Mouse (Mus musculus) hindbrain, embryonic 16.5 days (tissue): ENCODE measurements around the gene Gm4969. TPM values are rescaled to one million over a fixed set of nuclear protein-coding genes. Genes with fewer than 3 reads are reported as not detected.

Experiments
- ATAC-seq: fragments of 200-750 bp; cut with Nextera tagmentation; 2 replicates; pipeline ENCODE4 v1.8.0; 2017; ENCODE audit warnings: moderate TSS enrichment, moderate library complexity
- H3K27ac ChIP-seq: fragments of 300-500 bp; sonication (generic); 2 replicates; pipeline ENCODE4 v1.5.1; 2014; ENCODE audit warnings: low read depth, mild to moderate bottlenecking, control low read depth, low read length, moderate library complexity
- H3K27me3 ChIP-seq: fragments of 300-500 bp; sonication (generic); replicated peaks from 2 replicates; pipeline ENCODE4 v1.6.1; 2014; ENCODE audit warnings: low read length; ENCODE audit not compliant: control insufficient read depth, insufficient read depth
- H3K36me3 ChIP-seq: fragments of 300-500 bp; sonication (generic); 2 replicates; pipeline ENCODE4 v1.6.1; 2014; ENCODE audit warnings: mild to moderate bottlenecking, low read length, moderate library complexity, mixed read lengths; ENCODE audit not compliant: control insufficient read depth, insufficient read depth
- H3K4me1 ChIP-seq: fragments of 300-500 bp; sonication (generic); 2 replicates; pipeline ENCODE4 v1.6.1; 2014; ENCODE audit warnings: low read depth, low read length; ENCODE audit not compliant: control insufficient read depth, insufficient read depth
- H3K4me2 ChIP-seq: fragments of 300-500 bp; sonication (generic); 2 replicates; pipeline ENCODE4 v1.6.1; 2014; ENCODE audit warnings: mild to moderate bottlenecking, low read length, control low read depth, moderate library complexity
- H3K4me3 ChIP-seq: fragments of 300-500 bp; sonication (generic); 2 replicates; pipeline ENCODE4 v1.5.1; 2014; ENCODE audit warnings: mild to moderate bottlenecking, low read length, control low read depth, moderate library complexity
- H3K9ac ChIP-seq: fragments of 300-500 bp; sonication (generic); 2 replicates; pipeline ENCODE4 v1.6.1; 2014; ENCODE audit warnings: low read depth, mild to moderate bottlenecking, control low read depth, low read length, moderate library complexity
- H3K9me3 ChIP-seq: fragments of 300-500 bp; sonication (generic); 2 replicates; pipeline ENCODE4 v1.6.1; 2014; ENCODE audit warnings: mild to moderate bottlenecking, low read length, moderate library complexity; ENCODE audit not compliant: control insufficient read depth
- WGBS: fragments of 180-500 bp; shearing (Covaris S2); extraction: QIAGEN DNeasy Blood & Tissue Kit; methylation state at CpG from one replicate; pipeline ENCODE4 v1.1.7; 2014; 5-methylcytosine and 5-hydroxymethylcytosine counted together
- polyA plus RNA-seq: library from polyadenylated mRNA; unstranded; fragments of >200 nt; fragmentation: Nextera tagmentation; extraction: Ambion mirVana; gene quantifications from 2 replicates; pipeline ENCODE4 v1.2.1, GENCODE M21; 2015

Gene Gm4969
- polyA plus RNA-seq, 1 experiment from 2014 or later = 7.0 TPM

GRCm38 (mm10) chr7:19127744-19128143 is 9.6 kb upstream of the Gm4969 start:
- no peaks in the 10 kb centered on the region for H3K27me3 ChIP-seq
- 92% methylated on average over 5 of the region's 5 CpGs for WGBS
- no peak for ATAC-seq
- no peak overlapping the region for H3K27ac ChIP-seq
- H3K4me2 ChIP-seq = no peak overlapping the region
- H3K4me1 ChIP-seq = peaks cover 4% of the 10 kb centered on the region; the same call in 1 of the 2 replicates
- no peak overlapping the region for H3K4me3 ChIP-seq
- no peak overlapping the region for H3K9ac ChIP-seq
- no peaks in the 10 kb centered on the region for H3K9me3 ChIP-seq
- no peaks in the 10 kb centered on the region for H3K36me3 ChIP-seq

GRCm38 (mm10) chr7:19124713-19125112 is 6.5 kb upstream of the Gm4969 start:
- Histone ChIP-seq H3K9me3 (no peaks in the 10 kb centered on the region), H3K4me3 (no peak overlapping the region), H3K4me2 (no peak overlapping the region), H3K36me3 (no peaks in the 10 kb centered on the region), H3K27me3 (no peaks in the 10 kb centered on the region), H3K4me1 (peaks cover 13% of the 10 kb centered on the region), H3K9ac (no peak overlapping the region), H3K27ac (no peak overlapping the region)
- ATAC-seq = no peak
- WGBS = 87% methylated on average over 6 of the region's 6 CpGs

- Histone ChIP-seq H3K27ac (no peak overlapping the region), H3K9ac (no peak overlapping the region), H3K27me3 (no peaks in the 10 kb centered on the region), H3K36me3 (no peaks in the 10 kb centered on the region), H3K9me3 (no peaks in the 10 kb centered on the region), H3K4me1 (peaks cover 20% of the 10 kb centered on the region), H3K4me3 (no peak overlapping the region), H3K4me2 (no peak overlapping the region)
- no peak for ATAC-seq
- 91% methylated on average over 4 of the region's 4 CpGs for WGBS
Observed at GRCm38 (mm10) chr7:19121686-19122085, 3.5 kb upstream of the Gm4969 start.

- Histone ChIP-seq H3K27ac (peak within 1 kb of the TSS; percentile 54), H3K4me3 (peak within 1 kb of the TSS; percentile 73), H3K9me3 (no peaks in the 10 kb centered on the region), H3K36me3 (no peaks in the 10 kb centered on the region), H3K9ac (peak within 1 kb of the TSS; percentile 78), H3K4me2 (peak within 1 kb of the TSS; percentile 67), H3K4me1 (peaks cover 20% of the 10 kb centered on the region), H3K27me3 (no peaks in the 10 kb centered on the region)
- WGBS = 2% methylated on average over 34 of the region's 34 CpGs
- ATAC-seq = peak; percentile 93
Observed at GRCm38 (mm10) chr7:19119631-19120429, 1.7 kb upstream of the Gm4969 start, which contains the start of gene Fbxo46. Fbxo46 (plus strand) TSS chr7:19119859.

- Histone ChIP-seq H3K4me1 (peaks cover 20% of the 10 kb centered on the region), H3K27me3 (no peaks in the 10 kb centered on the region), H3K9ac (no peak overlapping the region), H3K36me3 (no peaks in the 10 kb centered on the region), H3K9me3 (no peaks in the 10 kb centered on the region), H3K4me2 (no peak overlapping the region), H3K27ac (no peak overlapping the region; the same call in 1 of the 2 replicates), H3K4me3 (no peak overlapping the region)
- peak; percentile 28 for ATAC-seq
- 93% methylated on average over 8 of the region's 8 CpGs for WGBS
Observed at GRCm38 (mm10) chr7:19119083-19119482, 915 bp upstream of the Gm4969 start.

- H3K36me3 ChIP-seq = no peaks in the 10 kb centered on the region
- H3K4me2 ChIP-seq = no peak overlapping the region
- H3K27ac ChIP-seq = no peak overlapping the region
- no peak for ATAC-seq
- no peak overlapping the region for H3K4me3 ChIP-seq
- 82% methylated on average over 1 of the region's 1 CpGs for WGBS
- H3K9ac ChIP-seq = no peak overlapping the region
- no peaks in the 10 kb centered on the region for H3K9me3 ChIP-seq
- no peaks in the 10 kb centered on the region; the same call in 1 of the 2 replicates for H3K27me3 ChIP-seq
- H3K4me1 ChIP-seq = no peaks in the 10 kb centered on the region
Observed at GRCm38 (mm10) chr7:19109565-19109964, 8.6 kb downstream of the Gm4969 start.

GRCm38 (mm10) chr7:19107436-19107835 is 10.7 kb downstream of the Gm4969 start:
- Histone ChIP-seq H3K9ac (no peak overlapping the region), H3K4me1 (no peaks in the 10 kb centered on the region), H3K4me2 (no peak overlapping the region), H3K4me3 (no peak overlapping the region), H3K27me3 (no peaks in the 10 kb centered on the region; the same call in 1 of the 2 replicates), H3K9me3 (no peaks in the 10 kb centered on the region; the same call in 1 of the 2 replicates), H3K27ac (no peak overlapping the region), H3K36me3 (peaks cover 8% of the 10 kb centered on the region)
- 64% methylated on average over 3 of the region's 3 CpGs for WGBS
- no peak for ATAC-seq

- H3K27ac ChIP-seq = no peak overlapping the region
- no peaks in the 10 kb centered on the region for H3K27me3 ChIP-seq
- H3K9ac ChIP-seq = no peak overlapping the region
- WGBS = 82% methylated on average over 2 of the region's 2 CpGs
- H3K4me1 ChIP-seq = no peaks in the 10 kb centered on the region
- ATAC-seq = no peak
- H3K4me2 ChIP-seq = no peak overlapping the region
- peaks cover 8% of the 10 kb centered on the region for H3K36me3 ChIP-seq
- no peak overlapping the region for H3K4me3 ChIP-seq
- no peaks in the 10 kb centered on the region; the same call in 1 of the 2 replicates for H3K9me3 ChIP-seq
Observed at GRCm38 (mm10) chr7:19104486-19104885, 13.7 kb downstream of the Gm4969 start.

- Histone ChIP-seq H3K9ac (no peak overlapping the region), H3K27ac (no peak overlapping the region), H3K27me3 (no peaks in the 10 kb centered on the region), H3K36me3 (peaks cover 8% of the 10 kb centered on the region), H3K4me3 (no peak overlapping the region), H3K9me3 (no peaks in the 10 kb centered on the region; the same call in 1 of the 2 replicates), H3K4me2 (no peak overlapping the region), H3K4me1 (no peaks in the 10 kb centered on the region)
- ATAC-seq = no peak
Observed at GRCm38 (mm10) chr7:19103741-19104140, 14.4 kb downstream of the Gm4969 start.
